ENCODE assay signal across 8 mouse cellular contexts in the genomic region with DNA sequence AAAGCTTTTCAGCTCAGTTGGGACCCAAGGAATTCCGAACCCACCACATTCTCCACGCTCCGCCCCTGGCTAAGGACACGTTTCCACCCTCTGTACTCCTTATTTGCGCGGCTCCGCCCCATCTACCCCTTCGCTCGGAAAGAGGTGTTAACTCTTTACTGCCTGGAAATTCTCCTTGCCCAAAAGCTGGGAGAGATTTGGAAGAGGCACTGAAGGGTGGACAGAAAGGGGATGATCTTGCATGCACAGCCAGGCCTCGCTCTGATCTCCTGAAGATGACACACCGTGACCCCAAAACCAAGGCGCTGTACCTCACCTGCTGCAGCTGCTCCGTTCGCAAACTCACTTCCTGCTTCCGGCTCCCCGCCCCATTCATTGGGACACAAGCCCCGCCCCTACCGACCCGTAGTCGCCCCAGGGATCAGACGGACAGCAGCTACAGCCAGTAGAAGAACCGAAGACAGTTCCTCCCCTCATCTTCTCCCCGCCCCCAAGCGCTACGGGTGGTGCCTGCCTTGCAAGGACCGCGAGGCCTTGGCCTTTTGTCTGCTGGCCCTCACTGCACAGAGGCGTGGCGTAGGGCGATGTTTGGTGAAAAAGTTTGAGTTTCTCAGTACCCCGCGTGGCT. TPM values are rescaled to one million over a fixed set of nuclear protein-coding genes. Genes with fewer than 3 reads are reported as not detected.
A peak's percentile ranks its signal among the peaks of the same experiment; 100 is the strongest.
DNase-seq lines count a peak whose midpoint lies in the region; ATAC-seq and TF ChIP-seq lines count a peak whose summit lies in the region.

Gene Dpp3 (minus strand): TSS at position 384 of the 628 bp plus-strand sequence.

- intact Hi-C loops in gastrocnemius, adult 2 months (cut with DNase I): no loop called here
- intact Hi-C loops in left cerebral cortex, adult 2 months (cut with DNase I): no loop called here

- H3K9me3 ChIP-seq in hindbrain, postnatal 0 days (ENCODE audit: low read length): no peaks in the 10 kb centered on the region

- peak within 1 kb of the TSS; percentile 57 for H3K9ac ChIP-seq in hindbrain, postnatal 0 days (replicated peaks; ENCODE audit: low read length)

- peaks cover 5% of the 10 kb centered on the region for H3K36me3 ChIP-seq in hindbrain, postnatal 0 days (ENCODE audit: insufficient read depth, low read length)

- H3K4me1 ChIP-seq in hindbrain, postnatal 0 days (ENCODE audit: insufficient read depth, low read length): peaks cover 11% of the 10 kb centered on the region; the same call in 1 of the 2 replicates

- peak; percentile 99 for ATAC-seq in common myeloid progenitor, adult 5-6 weeks (replicated peaks; ENCODE audit: low read depth, poor library complexity, severe bottlenecking)
- ATAC-seq in hindbrain, postnatal 0 days: peak; percentile 97
- peak; percentile 100 for ATAC-seq in megakaryocyte, adult 5-6 weeks (ENCODE audit: poor library complexity, severe bottlenecking)

- WGBS in hindbrain, postnatal 0 days: 0% methylated on average over 32 of the region's 32 CpGs

- H3K27ac ChIP-seq in gastrocnemius, adult 2 months: peak within 1 kb of the TSS; percentile 92
- H3K27ac ChIP-seq in hindbrain, postnatal 0 days: peak within 1 kb of the TSS; percentile 78
- H3K27ac ChIP-seq in left cerebral cortex, adult 2 months: peak within 1 kb of the TSS; percentile 81

- no peak for TF ChIP-seq CTCF in gastrocnemius, adult 2 months (IDR thresholded peaks at IDR 0.05)
- TF ChIP-seq CTCF in hindbrain, postnatal 0 days (IDR thresholded peaks at IDR 0.05; ENCODE audit: low read depth): no peak
- no peak for TF ChIP-seq CTCF in left cerebral cortex, adult 2 months (IDR thresholded peaks at IDR 0.05)

- H3K4me3 ChIP-seq in gastrocnemius, adult 2 months: peak within 1 kb of the TSS; percentile 82
- H3K4me3 ChIP-seq in hindbrain, postnatal 0 days (ENCODE audit: low read length): peak within 1 kb of the TSS; percentile 63
- H3K4me3 ChIP-seq in left cerebral cortex, adult 2 months: peak within 1 kb of the TSS; percentile 79

- peak; percentile 99 for DNase-seq in ZHBTc4 (ENCODE audit: low read depth, low spot score)
- DNase-seq in gastrocnemius, adult 2 months: peak; percentile 99
- peak; percentile 98 for DNase-seq in hindbrain, postnatal 0 days (ENCODE audit: low spot score)
- DNase-seq in left cerebral cortex, adult 2 months (ENCODE audit: extremely low spot score in 1 of 2, low spot score in 2 of 2): peak; percentile 97 to 98
- peak; percentile 99 for DNase-seq in right cerebral cortex, adult 2 months (ENCODE audit: low spot score in 2 of 2)
- peak; percentile 100 for DNase-seq in urinary bladder, postnatal 14 days (ENCODE audit: low spot score)

- no peaks in the 10 kb centered on the region for H3K27me3 ChIP-seq in hindbrain, postnatal 0 days (ENCODE audit: insufficient read depth, low read length)

- peak within 1 kb of the TSS; percentile 67 for H3K4me2 ChIP-seq in hindbrain, postnatal 0 days (ENCODE audit: low read depth, low read length)

RNA-seq across cellular contexts. Expression of gene Dpp3, which starts in this region (rescaled TPM):
- 34.8 and 40.8 TPM in 2 replicates for total RNA-seq in common myeloid progenitor, adult 5-6 weeks (2017)
- total RNA-seq in gastrocnemius, adult 2 months (2021): 10 to 100 TPM; 11.2 to 16.6 TPM
- total RNA-seq in hindbrain, postnatal 0 days (2014; rRNA removed): 94.0 and 111 TPM in 2 replicates
- 78.3 and 79.2 TPM in 2 replicates for polyA plus RNA-seq in hindbrain, postnatal 0 days (2015; fragmentation: Nextera tagmentation; extraction: Ambion mirVana)
- 10 to 100 TPM; 39.5 to 45.9 TPM for total RNA-seq in left cerebral cortex, adult 2 months (2021)
- total RNA-seq in megakaryocyte, adult 5-6 weeks (2015): 21.2 and 21.7 TPM in 2 replicates
- total RNA-seq in megakaryocyte, adult 5-6 weeks (2017): 36.1 and 44.4 TPM in 2 replicates

Comparison
In these comparisons a context has a peak if more than half of its experiments do, and no peak if none do; other contexts are left out.
1. Peak in every context shown above with its lines: DNase-seq, ATAC-seq, H3K4me3 ChIP-seq and H3K27ac ChIP-seq.